In the genomic region with DNA sequence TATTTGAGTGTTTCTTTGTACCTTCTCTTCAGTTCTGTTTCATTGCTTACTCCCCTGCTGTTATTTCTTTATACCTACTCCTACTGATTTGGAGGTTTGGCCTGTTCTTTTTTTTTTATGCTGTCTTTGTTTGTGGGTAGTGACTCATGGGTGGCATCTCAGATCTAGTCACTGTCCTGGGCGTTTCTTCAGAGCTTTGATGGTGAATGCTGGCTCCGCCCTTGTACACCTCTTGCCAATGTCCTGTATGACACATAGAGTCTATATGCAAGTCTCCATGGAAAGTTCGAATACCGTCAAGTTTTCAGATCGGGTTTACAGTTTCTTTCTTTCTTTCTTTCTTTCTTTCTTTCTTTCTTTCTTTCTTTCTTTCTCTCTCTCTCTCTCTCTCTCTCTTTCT, we compare ENCODE assay signal across 15 mouse cellular contexts. TPM values are rescaled to one million over a fixed set of nuclear protein-coding genes. Genes with fewer than 3 reads are reported as not detected.
DNase-seq lines count a peak whose midpoint lies in the region.
"Had no signal": no experiment of that assay in that cellular context is flagged by ENCODE, and none has a peak within 500 bp of the region (broad histone marks: within the 10 kb centered on the region; RNA-seq: fewer than 3 reads in every experiment).

No protein-coding gene starts in this region.

- intact Hi-C loops in gastrocnemius, postnatal 14 days (cut with DNase I; ENCODE audit: low total_unique reads) = no loop called here

- DNase-seq in adrenal gland, adult 2 months = peak; percentile 73
- DNase-seq in adrenal gland, postnatal 10 days = no peak
- DNase-seq in CD4-positive helper T cell, adult 2 months (ENCODE audit: low read depth, low spot score) = peak; percentile 10
- peak; percentile 62 for DNase-seq in adrenal gland, postnatal 14 days
- DNase-seq in induced T-regulatory cell, adult 2 months (ENCODE audit: low read depth) = peak; percentile 1
- DNase-seq in urinary bladder, postnatal 4 days (ENCODE audit: low spot score in 2 of 2) = no peak
- DNase-seq in gastrocnemius, postnatal 14 days = no peak
- DNase-seq: B cell, adult 2 months; cerebellum, adult 2 months; cerebellum, postnatal 14 days; embryo, embryonic 11 days; gastrocnemius, postnatal 25 days; heart, adult 11 months; heart, postnatal 36 days; kidney, adult 8-10 months had no signal

RNA-seq across cellular contexts. Expression of gene Rlim, which starts 52.8 kb away (rescaled TPM):
- 10 to 100 TPM; 49.1 to 55.4 TPM for total RNA-seq in adrenal gland, adult 2 months (2021)
- polyA plus RNA-seq in adrenal gland, adult 2 months (2012; rRNA removed) = 0.99 and 1.3 TPM in 2 replicates
- total RNA-seq in adrenal gland, postnatal 10 days (2021) = 10 to 100 TPM; 49.3 to 54.0 TPM
- 58.3 and 58.8 TPM in 2 replicates for total RNA-seq in adrenal gland, postnatal 14 days (2021)
- total RNA-seq in gastrocnemius, postnatal 14 days (2021) = 10 to 100 TPM; 19.0 to 19.2 TPM

Comparison
In these comparisons a context has a peak if more than half of its experiments do, and no peak if none do; other contexts are left out.
1. DNase-seq: peak in adrenal gland, adult 2 months (single experiment), CD4-positive helper T cell, adult 2 months (single experiment), adrenal gland, postnatal 14 days (single experiment) and induced T-regulatory cell, adult 2 months (single experiment); none in adrenal gland, postnatal 10 days (single experiment), urinary bladder, postnatal 4 days (0 of 2) and gastrocnemius, postnatal 14 days (single experiment).